Mouse (Mus musculus) heart, postnatal 0 days (tissue): ENCODE measurements at regions not wholly inside any gene's neighbourhood (a gene's known extent, or its start where the extent isn't known, plus 50 kb on each side); places are given as distances from the start of the nearest gene placed in this dataset.

Experiments used
- CTCF ChIP-seq: IDR thresholded peaks from 2 replicates; pipeline ENCODE4 v1.5.1; 2016; ENCODE audit warnings: antibody characterized with exemption, control low read depth, low read depth
- EP300 ChIP-seq: IDR thresholded peaks from 2 replicates; pipeline ENCODE4 v1.6.1; 2016; ENCODE audit warnings: antibody characterized with exemption, low read depth

GRCm38 (mm10) chr4:64142356-64142787 is 95.6 kb upstream of the Tnc start:
- TF ChIP-seq CTCF (no peak), EP300 (no peak)
